Mouse (Mus musculus) hindbrain, embryonic 15.5 days (tissue): ENCODE measurements around the gene Fgfr4. TPM values are rescaled to one million over a fixed set of nuclear protein-coding genes. Genes with fewer than 3 reads are reported as not detected.

Source experiments
- ATAC-seq: fragments of 200-750 bp; cut with Nextera tagmentation; 2 replicates; pipeline ENCODE4 v1.8.0; 2017; ENCODE audit warnings: low read depth, moderate number of reproducible peaks, moderate TSS enrichment; ENCODE audit not compliant: low FRiP score
- H3K27ac ChIP-seq: fragments of 300-500 bp; sonication (generic); replicated peaks from 2 replicates; pipeline ENCODE4 v1.5.1; 2015; ENCODE audit warnings: mild to moderate bottlenecking, inconsistent platforms
- H3K27me3 ChIP-seq: fragments of 300-500 bp; sonication (generic); 2 replicates; pipeline ENCODE4 v1.6.1; 2015; ENCODE audit warnings: control low read depth, inconsistent platforms
- H3K36me3 ChIP-seq: fragments of 300-500 bp; sonication (generic); 2 replicates; pipeline ENCODE4 v1.6.1; 2015; ENCODE audit warnings: control low read depth, inconsistent platforms
- H3K4me1 ChIP-seq: fragments of 300-500 bp; sonication (generic); replicated peaks from 2 replicates; pipeline ENCODE4 v1.6.1; 2015; ENCODE audit warnings: control low read depth, inconsistent platforms
- H3K4me2 ChIP-seq: fragments of 300-500 bp; sonication (generic); 2 replicates; pipeline ENCODE4 v1.6.1; 2015; ENCODE audit warnings: moderate library complexity, mild to moderate bottlenecking, inconsistent platforms
- H3K4me3 ChIP-seq: fragments of 300-500 bp; sonication (generic); 2 replicates; pipeline ENCODE4 v1.5.1; 2015; ENCODE audit warnings: mild to moderate bottlenecking, inconsistent platforms
- H3K9ac ChIP-seq: fragments of 300-500 bp; sonication (generic); 2 replicates; pipeline ENCODE4 v1.6.1; 2015; ENCODE audit warnings: inconsistent platforms
- H3K9me3 ChIP-seq: fragments of 300-500 bp; sonication (generic); 2 replicates; pipeline ENCODE4 v1.6.1; 2016; ENCODE audit warnings: control low read depth, inconsistent platforms
- WGBS: fragments of 180-500 bp; shearing (Covaris S2); methylation state at CpG from one replicate; pipeline ENCODE4 v1.1.7; 2015; 5-methylcytosine and 5-hydroxymethylcytosine counted together
- polyA plus RNA-seq: library from polyadenylated mRNA; unstranded; fragments of >200 nt; fragmentation: Nextera tagmentation; extraction: Ambion mirVana; gene quantifications from 2 replicates; pipeline ENCODE4 v1.2.1, GENCODE M21; 2015

The Fgfr4 gene
- polyA plus RNA-seq, result 1.5 and 1.6 TPM in 2 replicates

DNA sequence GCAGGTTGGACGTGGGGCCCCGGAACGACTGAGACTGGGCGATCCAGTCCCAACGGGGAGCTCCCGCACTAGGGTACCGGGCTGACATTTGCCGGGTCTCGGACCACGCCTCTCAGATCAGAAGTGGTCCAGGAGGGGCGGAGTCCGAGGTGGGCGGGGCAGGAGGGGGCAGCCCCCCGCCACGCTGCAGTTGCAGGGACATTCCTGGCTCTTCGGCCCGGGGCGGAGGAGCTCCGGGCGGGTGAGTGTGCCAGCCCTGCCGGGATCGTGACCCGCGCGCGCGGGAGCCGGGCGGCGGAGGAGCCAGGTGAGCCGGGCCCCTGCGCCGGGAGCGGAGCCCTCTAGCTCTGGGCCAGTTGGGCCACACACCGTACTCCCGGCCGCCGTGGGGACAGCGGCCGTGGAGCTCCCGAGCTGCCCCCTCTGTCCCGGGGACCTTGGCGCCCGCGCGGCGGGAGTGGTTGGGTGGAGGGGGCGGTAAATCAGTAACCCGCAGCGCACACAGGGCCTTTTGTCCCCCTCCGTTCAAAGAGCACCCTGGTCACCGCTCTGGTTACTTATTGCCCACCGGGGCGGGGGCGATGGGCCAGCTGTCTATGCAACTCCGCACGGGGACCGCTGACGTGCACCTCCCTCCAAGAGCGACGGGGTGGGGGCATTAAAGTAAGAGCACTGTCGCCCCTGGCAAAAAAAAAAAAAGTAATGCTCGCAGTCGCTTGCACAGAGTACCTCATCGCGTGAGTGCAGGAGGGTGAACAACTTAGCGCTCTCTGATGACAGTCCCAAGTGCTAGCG lies at the start of gene Fgfr4:
Gene Fgfr4 (plus strand): TSS at position 20 of the 795 bp plus-strand sequence.
- H3K27me3 ChIP-seq, result peaks cover 20% of the 10 kb centered on the region
- H3K36me3 ChIP-seq, result no peaks in the 10 kb centered on the region
- H3K4me2 ChIP-seq, result peak within 1 kb of the TSS; percentile 97
- H3K4me3 ChIP-seq, result peak within 1 kb of the TSS; percentile 53
- peaks cover 9% of the 10 kb centered on the region for H3K4me1 ChIP-seq
- peak within 1 kb of the TSS; percentile 45 for H3K9ac ChIP-seq
- 1% methylated on average over 66 of the region's 68 CpGs for WGBS
- H3K9me3 ChIP-seq, result no peaks in the 10 kb centered on the region
- no peak within 1 kb of the TSS for H3K27ac ChIP-seq
- peak; percentile 42; the same call in 1 of the 2 replicates for ATAC-seq

DNA sequence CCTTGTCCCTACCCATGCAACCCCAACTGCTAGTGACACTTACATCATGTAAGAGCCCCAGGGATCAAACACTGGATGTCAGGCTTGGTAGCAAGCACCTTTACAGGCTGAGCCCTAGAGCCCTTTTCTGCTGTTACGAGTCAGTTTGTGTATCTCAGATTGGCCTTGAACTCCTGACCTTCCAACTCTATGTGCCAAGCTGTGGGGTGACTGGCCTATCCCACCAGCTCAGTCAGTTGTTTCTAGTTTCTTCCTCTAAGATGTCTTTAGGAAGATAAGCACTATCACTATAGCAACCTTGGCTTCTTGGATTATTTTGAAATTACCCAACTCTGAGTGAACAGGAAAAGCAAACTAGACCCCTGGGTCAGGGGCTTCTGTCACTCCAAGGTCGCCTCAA lies 49.1 kb upstream of the Fgfr4 start:
- Histone ChIP-seq H3K4me2 (no peak overlapping the region), H3K4me3 (no peak overlapping the region), H3K27me3 (no peaks in the 10 kb centered on the region), H3K36me3 (peaks cover 6% of the 10 kb centered on the region; the same call in 1 of the 2 replicates), H3K27ac (no peak overlapping the region), H3K9me3 (no peaks in the 10 kb centered on the region), H3K4me1 (peaks cover 23% of the 10 kb centered on the region), H3K9ac (no peak overlapping the region)
- no peak for ATAC-seq
- WGBS, result 74% methylated on average over 2 of the region's 2 CpGs

DNA sequence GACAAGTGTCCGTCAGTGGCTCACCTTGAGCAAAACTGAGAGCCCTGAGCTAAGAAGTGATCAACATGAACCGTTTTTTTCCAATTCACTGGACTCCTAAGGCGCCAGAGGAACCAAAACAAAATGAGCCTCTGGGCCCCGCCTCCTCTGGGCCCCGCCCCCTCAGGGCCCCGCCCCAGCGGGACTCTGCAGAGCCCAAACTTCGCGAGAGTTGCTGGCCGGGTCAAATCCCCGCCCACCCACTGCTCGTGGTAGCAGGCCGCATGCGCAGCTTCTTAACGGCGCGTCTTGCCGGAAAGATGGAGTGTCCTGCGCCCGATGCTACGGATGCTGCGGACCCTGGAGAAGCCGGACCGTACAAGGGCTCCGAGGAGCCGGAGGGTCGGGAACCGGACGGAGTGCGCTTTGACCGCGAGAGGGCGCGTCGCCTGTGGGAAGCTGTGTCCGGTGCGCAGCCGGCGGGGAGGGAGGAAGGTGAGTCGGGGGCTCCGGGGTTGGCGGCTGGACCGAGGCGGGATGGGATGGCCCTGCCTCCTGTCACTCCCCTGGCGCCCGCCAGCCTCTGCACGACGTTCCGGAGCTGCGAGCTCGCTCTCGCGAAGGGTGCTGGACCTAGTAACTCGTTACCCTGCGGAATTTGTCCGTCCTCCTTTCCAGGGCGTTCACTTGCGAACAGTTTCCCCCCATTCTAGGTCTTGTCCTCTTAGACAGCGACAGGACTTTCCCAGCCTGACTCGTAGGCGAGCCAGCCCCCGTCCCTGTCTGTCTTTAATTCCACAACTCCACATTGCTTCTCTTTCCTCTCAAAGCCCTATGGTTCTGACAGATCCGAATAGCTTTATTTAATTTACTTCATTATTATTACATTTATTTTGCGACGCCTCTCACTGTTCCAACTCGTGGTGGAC lies 47.1 kb upstream of the Fgfr4 start, which contains the start of gene Zfp346:
Gene Zfp346 (plus strand): TSS at position 267 of the 908 bp plus-strand sequence.
- H3K4me1 ChIP-seq, result peaks cover 14% of the 10 kb centered on the region
- peak within 1 kb of the TSS; percentile 87 for H3K27ac ChIP-seq
- peak; percentile 94 for ATAC-seq
- peaks cover 6% of the 10 kb centered on the region; the same call in 1 of the 2 replicates for H3K36me3 ChIP-seq
- H3K9ac ChIP-seq, result peak within 1 kb of the TSS; percentile 81
- peak within 1 kb of the TSS; percentile 64 for H3K4me2 ChIP-seq
- WGBS, result under 1% methylated on average over 50 of the region's 66 CpGs
- H3K27me3 ChIP-seq, result no peaks in the 10 kb centered on the region
- H3K9me3 ChIP-seq, result no peaks in the 10 kb centered on the region
- peak within 1 kb of the TSS; percentile 94 for H3K4me3 ChIP-seq

DNA sequence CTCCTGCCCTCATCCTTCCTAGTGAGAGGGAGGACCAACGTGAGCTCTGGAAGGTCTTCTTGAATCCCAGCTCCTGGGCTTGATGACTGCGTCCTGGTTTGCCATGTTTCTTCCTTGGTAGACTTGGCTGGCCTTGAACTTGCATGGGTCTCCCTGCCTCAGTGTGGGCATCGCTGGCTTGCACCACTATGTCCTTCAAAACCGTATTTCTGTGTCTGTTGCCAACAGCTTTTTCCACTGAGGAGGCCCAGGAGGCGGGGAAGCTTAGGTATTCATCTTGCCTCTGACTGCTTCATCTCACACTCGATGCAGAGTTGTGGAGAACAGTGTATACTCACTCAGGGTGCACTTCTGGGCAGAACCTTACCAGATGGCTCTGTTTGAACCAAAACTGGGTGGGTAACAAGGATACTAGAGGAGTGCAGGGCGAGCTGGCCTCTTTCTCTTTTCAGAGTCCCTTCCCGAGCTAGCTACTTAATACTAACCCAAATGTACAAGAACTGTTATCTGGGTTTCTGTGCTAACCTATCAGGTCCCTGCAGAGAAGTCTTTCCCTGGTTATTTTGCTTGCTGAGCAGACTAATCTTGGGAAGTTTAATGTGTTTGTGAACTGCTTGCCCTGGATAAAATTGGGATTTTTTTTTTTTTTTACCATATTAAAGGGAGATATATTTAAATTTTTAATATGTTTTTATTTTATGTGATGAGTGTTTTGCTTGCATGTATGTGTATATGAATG lies 46.3 kb upstream of the Fgfr4 start:
- peak overlapping the region; percentile 64 for H3K4me2 ChIP-seq
- H3K36me3 ChIP-seq, result peaks cover 6% of the 10 kb centered on the region; the same call in 1 of the 2 replicates
- H3K9ac ChIP-seq, result peak overlapping the region; percentile 81
- 22% methylated on average over 8 of the region's 8 CpGs for WGBS
- H3K9me3 ChIP-seq, result no peaks in the 10 kb centered on the region
- H3K4me1 ChIP-seq, result peaks cover 14% of the 10 kb centered on the region
- no peaks in the 10 kb centered on the region for H3K27me3 ChIP-seq
- no peak for ATAC-seq
- peak overlapping the region; percentile 94 for H3K4me3 ChIP-seq
- 0 out of 2 replicates have a peak overlapping the region, but pooled peaks have one; percentile 3 for H3K27ac ChIP-seq

DNA sequence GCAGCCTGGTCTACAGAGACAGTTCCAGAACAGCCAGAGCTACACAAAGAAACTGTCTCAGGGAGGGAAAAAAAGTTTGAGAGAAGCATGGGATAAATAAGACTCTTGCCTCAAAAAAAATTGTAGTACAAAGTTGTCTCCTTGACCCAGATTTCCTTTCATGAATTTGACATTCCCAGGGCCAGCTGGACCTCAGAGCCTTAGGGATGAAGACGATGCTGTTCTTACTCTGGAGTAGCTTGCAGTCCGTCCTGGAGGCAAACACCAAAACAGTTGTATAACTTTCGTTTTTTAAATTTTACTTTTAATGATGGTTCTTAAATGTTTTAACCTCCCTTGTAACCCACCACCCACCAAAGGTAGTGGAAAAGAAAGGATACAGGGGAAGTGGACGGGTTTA lies 45.3 kb upstream of the Fgfr4 start:
- H3K4me2 ChIP-seq, result no peak overlapping the region
- H3K27ac ChIP-seq, result no peak overlapping the region
- peaks cover 14% of the 10 kb centered on the region for H3K4me1 ChIP-seq
- peaks cover 6% of the 10 kb centered on the region; the same call in 1 of the 2 replicates for H3K36me3 ChIP-seq
- H3K9ac ChIP-seq, result no peak overlapping the region
- H3K9me3 ChIP-seq, result no peaks in the 10 kb centered on the region
- 93% methylated on average over 4 of the region's 4 CpGs for WGBS
- H3K4me3 ChIP-seq, result no peak overlapping the region
- no peak for ATAC-seq
- H3K27me3 ChIP-seq, result no peaks in the 10 kb centered on the region

DNA sequence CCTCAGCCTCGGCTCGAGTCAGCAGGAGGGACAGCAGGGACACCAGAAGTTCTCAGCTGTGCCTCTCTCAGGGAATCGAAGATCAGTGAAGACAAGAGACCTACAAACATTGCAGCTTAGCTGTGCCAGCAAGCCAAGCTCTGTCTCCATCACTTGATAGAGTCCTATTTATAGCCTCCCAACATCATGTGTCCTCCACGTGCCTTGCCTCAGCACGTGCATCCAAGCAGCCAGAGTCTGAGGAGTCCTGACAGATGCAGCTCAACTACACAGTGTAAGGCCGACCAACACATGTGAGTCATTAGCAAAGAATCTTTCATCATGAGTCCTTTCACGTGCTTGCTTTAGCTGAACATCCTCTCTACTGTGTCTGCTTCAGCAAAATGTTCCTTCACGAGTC lies 44.7 kb upstream of the Fgfr4 start:
- no peak overlapping the region for H3K9ac ChIP-seq
- H3K4me1 ChIP-seq, result peaks cover 14% of the 10 kb centered on the region
- no peaks in the 10 kb centered on the region for H3K9me3 ChIP-seq
- no peak overlapping the region for H3K4me2 ChIP-seq
- no peaks in the 10 kb centered on the region for H3K27me3 ChIP-seq
- 95% methylated on average over 8 of the region's 8 CpGs for WGBS
- H3K27ac ChIP-seq, result no peak overlapping the region
- H3K36me3 ChIP-seq, result peaks cover 6% of the 10 kb centered on the region; the same call in 1 of the 2 replicates
- ATAC-seq, result no peak
- H3K4me3 ChIP-seq, result no peak overlapping the region

DNA sequence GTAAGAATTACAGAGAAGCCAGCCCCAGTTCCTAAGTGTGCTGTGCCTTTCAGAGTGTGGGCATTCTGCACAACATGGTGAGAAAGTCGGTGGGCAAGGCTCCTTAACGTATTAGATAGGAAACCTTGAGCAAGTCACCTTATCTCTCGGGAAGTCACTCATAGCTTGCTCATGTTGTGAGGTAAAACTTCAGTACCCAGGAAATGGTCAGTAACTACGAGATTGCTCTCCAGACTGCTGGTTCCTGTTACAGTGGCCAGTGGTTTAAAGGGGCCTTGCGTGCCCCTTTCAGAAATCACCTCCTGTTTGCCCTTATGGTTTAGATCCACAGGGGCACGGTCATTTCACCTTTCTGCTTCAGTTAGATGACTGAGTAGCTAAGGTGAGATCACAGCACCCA lies 38.1 kb upstream of the Fgfr4 start:
- no peak overlapping the region for H3K4me3 ChIP-seq
- H3K4me1 ChIP-seq, result no peaks in the 10 kb centered on the region
- ATAC-seq, result no peak
- no peaks in the 10 kb centered on the region for H3K9me3 ChIP-seq
- WGBS, result 87% methylated on average over 6 of the region's 6 CpGs
- peaks cover 39% of the 10 kb centered on the region for H3K36me3 ChIP-seq
- no peak overlapping the region for H3K4me2 ChIP-seq
- no peak overlapping the region for H3K27ac ChIP-seq
- no peak overlapping the region for H3K9ac ChIP-seq
- H3K27me3 ChIP-seq, result no peaks in the 10 kb centered on the region

DNA sequence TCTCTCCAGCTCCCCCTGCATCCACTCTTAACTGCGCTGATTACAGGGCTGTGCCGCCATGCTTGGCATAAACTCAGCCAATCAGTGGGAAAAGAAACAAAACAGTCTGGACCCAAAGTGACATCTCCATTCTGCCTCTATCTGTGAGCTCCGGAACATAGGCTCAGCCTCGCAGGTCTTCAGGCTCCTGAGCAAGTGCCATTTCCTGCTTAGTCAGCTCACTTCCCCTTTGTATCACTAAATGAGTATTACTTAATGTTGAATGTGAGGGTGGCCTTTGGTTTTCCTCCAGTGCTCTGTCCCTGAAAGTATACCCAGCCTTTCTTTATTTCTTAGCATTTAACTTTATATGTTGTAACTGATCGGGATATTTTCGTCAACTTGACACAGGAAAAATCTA lies 27.5 kb upstream of the Fgfr4 start:
- H3K4me2 ChIP-seq, result no peak overlapping the region
- no peak overlapping the region for H3K9ac ChIP-seq
- no peak overlapping the region for H3K4me3 ChIP-seq
- no peaks in the 10 kb centered on the region for H3K4me1 ChIP-seq
- 94% methylated on average over 6 of the region's 6 CpGs for WGBS
- peaks cover 31% of the 10 kb centered on the region for H3K36me3 ChIP-seq
- no peak for ATAC-seq
- H3K27me3 ChIP-seq, result no peaks in the 10 kb centered on the region
- no peak overlapping the region for H3K27ac ChIP-seq
- H3K9me3 ChIP-seq, result no peaks in the 10 kb centered on the region

DNA sequence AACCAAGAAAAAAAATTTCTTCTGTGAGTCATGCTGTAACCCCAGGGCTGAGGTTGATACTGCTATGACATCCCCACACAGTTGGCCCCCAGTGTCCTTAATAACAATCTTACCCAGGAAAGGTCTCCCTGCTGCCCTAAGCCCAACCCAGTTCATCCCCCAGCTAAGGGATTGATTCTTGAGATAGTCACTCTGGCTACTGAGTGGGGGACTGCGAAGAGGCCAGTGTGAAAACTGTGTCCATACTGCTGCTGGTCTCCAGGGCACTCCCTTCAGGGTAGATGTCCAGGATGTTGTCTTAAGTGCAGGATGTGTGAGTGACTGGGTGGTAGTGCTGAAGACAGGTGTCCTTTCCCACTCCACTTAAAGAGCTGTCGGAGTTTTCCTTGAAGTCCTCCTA lies 19.0 kb upstream of the Fgfr4 start, which contains the start of gene Gm17617:
Gene Gm17617 (minus strand): TSS at position 101 of the 400 bp plus-strand sequence.
- WGBS, result 92% methylated on average over 2 of the region's 2 CpGs
- Histone ChIP-seq H3K36me3 (peaks cover 34% of the 10 kb centered on the region), H3K9ac (no peak within 1 kb of the TSS), H3K4me3 (no peak within 1 kb of the TSS), H3K4me2 (no peak within 1 kb of the TSS), H3K27me3 (no peaks in the 10 kb centered on the region), H3K4me1 (no peaks in the 10 kb centered on the region), H3K9me3 (no peaks in the 10 kb centered on the region), H3K27ac (no peak within 1 kb of the TSS)
- ATAC-seq, result no peak

DNA sequence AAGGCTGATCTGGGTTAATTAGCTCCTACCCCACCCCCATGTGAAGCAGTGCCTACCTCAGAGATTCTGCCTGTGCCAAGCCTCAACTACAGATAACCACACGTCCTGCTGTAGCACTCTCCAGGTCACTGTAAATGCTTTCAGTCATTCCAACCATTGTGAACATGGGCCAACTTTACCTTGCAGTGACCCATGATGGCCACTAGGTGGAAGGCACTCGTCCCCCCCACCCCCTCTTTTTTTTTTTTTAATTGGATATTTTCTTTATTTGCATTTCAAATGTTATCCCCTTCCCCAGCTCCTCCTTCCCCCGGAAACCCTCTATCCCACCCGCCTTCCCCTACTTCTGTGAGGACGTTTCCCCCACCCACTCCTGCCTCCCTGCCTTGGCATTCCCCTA lies 17.1 kb upstream of the Fgfr4 start:
- Histone ChIP-seq H3K36me3 (peaks cover 23% of the 10 kb centered on the region), H3K27ac (no peak overlapping the region), H3K9ac (no peak overlapping the region), H3K4me2 (no peak overlapping the region), H3K27me3 (no peaks in the 10 kb centered on the region), H3K9me3 (no peaks in the 10 kb centered on the region), H3K4me3 (no peak overlapping the region), H3K4me1 (no peaks in the 10 kb centered on the region)
- ATAC-seq, result no peak
- WGBS, result 9% methylated on average over 5 of the region's 5 CpGs

DNA sequence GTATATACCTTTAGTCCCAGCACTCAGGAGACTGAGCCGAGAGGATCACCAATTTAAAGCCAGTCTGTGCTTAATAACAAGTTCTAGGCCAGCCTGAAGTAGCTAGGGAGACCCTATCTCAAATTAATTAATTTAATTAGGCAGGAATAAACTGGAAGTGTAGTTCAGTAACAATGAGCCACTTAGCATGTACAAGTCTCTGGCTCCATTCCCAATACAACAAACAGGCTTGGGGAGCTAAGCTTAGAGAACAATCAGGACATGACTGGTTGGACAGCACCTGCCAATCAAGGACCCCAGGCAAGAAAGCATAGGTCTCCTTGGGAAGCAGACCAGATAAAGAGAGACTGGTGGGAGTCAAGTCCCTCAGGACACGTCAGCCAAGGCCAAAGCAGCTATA lies 12.2 kb upstream of the Fgfr4 start:
- H3K27ac ChIP-seq, result no peak overlapping the region
- no peak overlapping the region for H3K4me2 ChIP-seq
- no peak overlapping the region for H3K9ac ChIP-seq
- H3K4me3 ChIP-seq, result no peak overlapping the region
- H3K4me1 ChIP-seq, result no peaks in the 10 kb centered on the region
- WGBS, result 52% methylated on average over 2 of the region's 2 CpGs
- H3K27me3 ChIP-seq, result no peaks in the 10 kb centered on the region
- no peak for ATAC-seq
- no peaks in the 10 kb centered on the region for H3K9me3 ChIP-seq
- no peaks in the 10 kb centered on the region for H3K36me3 ChIP-seq
